In the genomic region with DNA sequence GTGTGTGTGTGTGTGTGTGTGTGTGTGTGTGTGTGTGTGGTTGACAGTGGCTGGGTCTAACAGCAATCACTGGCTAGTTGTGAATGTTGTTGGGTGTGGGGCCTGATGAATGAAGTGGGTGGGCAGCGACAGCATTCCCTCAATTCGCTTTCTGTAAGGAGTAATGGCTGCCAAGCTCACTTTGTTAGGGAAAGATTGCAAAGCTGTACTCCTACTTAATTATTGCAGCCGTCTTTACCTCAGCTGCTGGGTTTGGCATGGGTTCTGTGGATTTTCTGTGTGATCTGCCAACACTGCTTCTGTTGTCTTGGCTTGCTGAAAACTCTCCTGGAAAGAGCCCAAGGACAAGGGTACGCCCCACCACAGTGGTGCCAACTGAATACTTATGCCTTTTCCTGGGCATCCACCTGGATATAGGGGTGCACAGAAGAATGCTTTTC, we compare ENCODE assay signal across 8 mouse cellular contexts.
DNase-seq lines count a peak whose midpoint lies in the region; ATAC-seq lines count a peak whose summit lies in the region.

No protein-coding gene starts in this region.

- peak; percentile 3 for DNase-seq in lung, postnatal 10 days
- DNase-seq in lung, postnatal 25 days (ENCODE audit: low spot score), result no peak
- DNase-seq in forebrain, embryonic 14.5 days (ENCODE audit: low spot score), result peak; percentile 94
- peak; percentile 50 to 66 for DNase-seq in layer of hippocampus, postnatal 36 days
- peak; percentile 46 for DNase-seq in right cerebral cortex, postnatal 25 days
- DNase-seq in thymus, postnatal 0 days (ENCODE audit: low spot score), result no peak
- no peak for DNase-seq in thymus, postnatal 25 days

- ATAC-seq in forebrain, embryonic 14.5 days, result peak; percentile 95
- no peak for ATAC-seq in megakaryocyte, adult 5-6 weeks (ENCODE audit: poor library complexity, severe bottlenecking)

- no peak overlapping the region for H3K9ac ChIP-seq in forebrain, embryonic 14.5 days (ENCODE audit: low read length)

- H3K27ac ChIP-seq in forebrain, embryonic 14.5 days (ENCODE audit: low read depth, low read length), result no peak overlapping the region

- H3K27me3 ChIP-seq in forebrain, embryonic 14.5 days (replicated peaks; ENCODE audit: control insufficient read depth, insufficient read depth, low read length), result no peaks in the 10 kb centered on the region

- 0 out of 2 replicates have a peak, but pooled peaks cover 2% of the 10 kb centered on the region for H3K4me1 ChIP-seq in forebrain, embryonic 14.5 days (ENCODE audit: control insufficient read depth, insufficient read depth, low read length)

- no peak overlapping the region for H3K4me3 ChIP-seq in forebrain, embryonic 14.5 days (ENCODE audit: low read depth, low read length)

- H3K36me3 ChIP-seq in forebrain, embryonic 14.5 days (ENCODE audit: control insufficient read depth, insufficient read depth, low read length), result no peaks in the 10 kb centered on the region

- H3K4me2 ChIP-seq in forebrain, embryonic 14.5 days (ENCODE audit: low read length), result no peak overlapping the region

- WGBS in forebrain, embryonic 14.5 days, result 26% methylated on average over 4 of the region's 4 CpGs

- no peaks in the 10 kb centered on the region for H3K9me3 ChIP-seq in forebrain, embryonic 14.5 days (replicated peaks; ENCODE audit: control insufficient read depth, low read length)

Comparison
In these comparisons a context has a peak if more than half of its experiments do, and no peak if none do; other contexts are left out.
1. DNase-seq: peak in lung, postnatal 10 days (single experiment), forebrain, embryonic 14.5 days (single experiment), layer of hippocampus, postnatal 36 days (2 of 2) and right cerebral cortex, postnatal 25 days (single experiment); none in lung, postnatal 25 days (single experiment), thymus, postnatal 0 days (single experiment) and thymus, postnatal 25 days (single experiment).